Mouse (Mus musculus): ENCODE measurements at regions not wholly inside any gene's neighbourhood (a gene's known extent, or its start where the extent isn't known, plus 50 kb on each side); places are given as distances from the start of the nearest gene placed in this dataset. TPM values are rescaled to one million over a fixed set of nuclear protein-coding genes. Genes with fewer than 3 reads are reported as not detected.

Small RNA genes lying in the stretch of these regions (microRNA-seq; reads per million reads assigned to microRNA genes)
- not detected for gene Mir6343
